Mouse (Mus musculus) megakaryocyte, adult 5-6 weeks (primary cell): Measurements from ENCODE around the gene Trim65. TPM values are rescaled to one million over a fixed set of nuclear protein-coding genes. Genes with fewer than 3 reads are reported as not detected.
"Not testable (repeated sequence)": the region's sequence is repeated elsewhere in the genome, so short reads cannot be mapped to it uniquely, and the experiment has no call there.

Experiments used
- ATAC-seq: 2 replicates; pipeline ENCODE4 v1.8.0; 2016; ENCODE audit warnings: mild to moderate bottlenecking, inconsistent platforms; ENCODE audit not compliant: poor library complexity, severe bottlenecking
- total RNA-seq, 2 experiments: library from RNA; stranded (forward) in 1 of 2; stranded (reverse) in 1 of 2; fragments of 153-499, 151-499 nt in 1 of 2; fragments of 221-1000, 200-1000 nt in 1 of 2; gene quantifications; 2 replicates each; pipeline versions ENCODE4 v1.2.3 to v1.2.4; 2015 to 2017

Gene Trim65
- total RNA-seq, 2 experiments from 2014 or later: 7.9 to 15.8 TPM

DNA sequence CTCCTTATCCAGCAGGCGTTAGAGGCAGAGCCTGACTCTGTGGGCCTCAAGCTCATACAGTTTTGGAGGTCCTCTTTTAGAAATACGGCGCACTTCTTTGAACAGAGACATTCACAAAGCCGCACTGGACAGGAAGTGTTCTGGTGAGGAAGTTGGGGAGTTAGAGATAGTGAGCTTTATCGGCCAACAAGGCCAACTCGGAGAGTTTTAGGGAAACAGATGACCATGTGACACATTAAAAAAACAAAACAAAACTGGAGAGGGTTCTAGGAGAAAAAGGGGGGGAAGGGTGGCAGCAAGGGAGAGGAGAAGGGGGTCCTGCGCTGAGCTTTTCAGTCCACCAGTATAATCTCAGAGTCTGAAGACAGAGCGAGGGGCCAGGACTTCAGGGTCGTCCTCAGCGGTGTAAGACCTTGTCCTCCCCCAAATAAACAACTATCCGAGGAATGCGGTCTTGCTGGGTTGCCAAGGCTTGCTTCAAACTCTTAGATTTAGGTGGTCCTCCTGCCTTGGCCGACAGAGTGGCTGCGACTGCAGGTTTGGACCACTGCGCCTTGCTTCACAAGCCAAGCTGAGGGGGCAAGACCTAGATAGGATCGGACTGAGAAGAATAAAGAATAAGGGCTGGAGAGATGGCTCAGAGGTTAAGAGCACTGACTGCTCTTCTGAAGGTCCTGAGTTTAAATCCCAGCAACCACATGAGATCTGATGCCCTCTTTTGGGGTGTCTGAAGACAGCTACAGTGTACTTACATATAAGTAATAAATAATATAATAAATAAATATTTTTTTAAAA, 37.0 kb downstream of the Trim65 start:
- ATAC-seq: peak; percentile 75

- ATAC-seq: not testable (repeated sequence)
These were observed 38.0 kb downstream of the Trim65 start for GRCm38 (mm10) chr11:116092959-116093358.

GRCm38 (mm10) chr11:116091591-116091990, 39.3 kb downstream of the Trim65 start:
- ATAC-seq: no peak

- no peak for ATAC-seq
These were observed 41.4 kb downstream of the Trim65 start for GRCm38 (mm10) chr11:116089545-116089944.

DNA sequence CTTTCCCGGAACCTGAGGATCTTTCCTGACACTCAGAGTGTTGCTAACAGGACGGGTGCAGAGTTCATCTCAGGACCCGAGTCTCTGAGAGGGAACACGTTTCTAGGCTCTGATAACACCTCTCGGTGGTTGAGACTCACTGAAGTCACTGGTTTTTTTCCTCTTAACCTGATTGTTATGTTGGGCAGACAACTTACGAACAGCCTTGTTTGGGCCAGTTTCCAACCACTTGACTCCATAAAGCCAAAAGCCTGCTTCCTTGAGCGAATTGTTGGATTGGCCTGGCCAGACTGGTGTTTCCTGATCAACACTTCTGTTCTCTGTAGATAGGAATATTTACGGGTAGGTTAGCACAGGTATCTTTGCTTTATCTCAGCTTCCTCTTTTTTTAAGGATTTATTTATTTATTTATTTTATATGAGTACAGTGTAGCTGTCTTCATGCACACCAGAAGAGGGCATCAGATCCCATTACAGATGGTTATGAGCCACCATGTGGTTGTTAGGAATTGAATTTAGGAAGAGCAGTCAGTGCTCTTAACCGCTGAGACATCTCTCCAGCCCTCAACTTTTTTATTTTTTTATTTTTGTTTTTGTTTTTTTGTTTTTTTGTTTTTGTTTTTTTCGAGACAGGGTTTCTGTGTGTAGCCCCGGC, 42.1 kb downstream of the Trim65 start:
- ATAC-seq: no peak

GRCm38 (mm10) chr11:116088188-116088587, 42.7 kb downstream of the Trim65 start:
- no peak for ATAC-seq

DNA sequence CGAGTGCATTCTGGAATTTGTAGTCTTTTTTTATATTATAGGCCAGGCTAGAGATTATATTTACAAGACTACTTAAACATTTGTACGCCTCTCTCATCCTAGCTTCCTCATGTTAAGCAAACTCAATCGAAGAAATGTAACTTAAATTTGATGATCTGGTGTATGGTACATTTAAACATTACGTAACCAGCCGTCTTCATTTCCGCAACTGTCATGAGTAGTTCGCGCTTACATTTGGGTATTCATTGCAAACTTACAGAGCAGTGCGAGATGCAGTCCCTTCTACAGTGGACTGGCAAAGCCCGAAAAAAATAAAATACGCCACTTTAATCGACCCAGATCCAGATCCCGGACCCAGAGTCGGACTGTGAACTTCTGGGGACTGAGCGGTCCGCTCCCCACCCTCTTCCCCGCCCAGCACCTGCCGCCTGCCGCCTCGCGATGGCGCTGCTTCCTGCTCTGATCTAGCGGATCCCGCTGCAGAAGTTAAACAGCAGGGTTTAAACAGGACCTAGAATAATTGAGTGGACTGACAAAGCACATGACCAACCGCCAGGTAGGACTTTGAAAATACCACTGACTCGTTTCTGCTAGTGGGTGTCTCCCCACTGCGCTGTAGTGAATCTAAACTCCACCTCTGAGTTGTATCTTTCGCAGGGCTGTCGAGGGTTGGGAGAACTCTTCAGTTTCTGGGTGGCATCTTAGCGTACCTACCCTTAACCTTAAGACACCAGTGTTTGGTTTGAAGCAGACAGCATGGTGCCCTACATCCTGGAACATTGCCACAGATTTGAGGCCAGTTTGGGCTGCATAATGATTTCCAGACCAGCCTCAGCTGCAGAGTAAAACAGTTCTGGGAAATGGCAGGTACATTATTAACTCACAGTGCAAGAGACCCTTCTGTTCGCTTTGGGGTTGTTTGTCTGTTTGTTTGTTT, 43.5 kb downstream of the Trim65 start:
- peak; percentile 74 for ATAC-seq

- peak; percentile 93 for ATAC-seq
These were observed 44.4 kb downstream of the Trim65 start, which contains the start of gene Wbp2 for GRCm38 (mm10) chr11:116086258-116087193. TSS of gene Wbp2 (minus strand) at chr11:116086995.

DNA sequence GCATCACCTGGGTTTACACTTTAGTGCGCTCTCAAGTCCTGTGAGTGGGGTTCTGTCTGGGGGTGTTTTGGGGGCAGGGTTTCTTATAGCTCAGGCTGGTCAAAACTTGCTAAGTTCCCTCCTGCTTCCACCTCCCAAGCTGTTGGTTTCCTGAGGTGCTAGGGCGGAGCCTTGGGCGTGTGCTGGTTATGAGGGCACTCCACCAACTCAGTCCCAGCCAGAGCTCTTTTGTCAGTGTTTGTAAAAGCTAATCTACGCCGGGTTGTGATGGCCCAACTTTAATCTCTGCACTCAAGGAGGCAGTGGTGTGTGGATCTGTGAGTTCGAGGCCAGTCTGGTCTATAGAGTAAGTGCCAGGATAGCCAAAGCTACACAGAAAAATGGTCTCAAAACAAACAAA, 46.8 kb downstream of the Trim65 start:
- no peak for ATAC-seq

DNA sequence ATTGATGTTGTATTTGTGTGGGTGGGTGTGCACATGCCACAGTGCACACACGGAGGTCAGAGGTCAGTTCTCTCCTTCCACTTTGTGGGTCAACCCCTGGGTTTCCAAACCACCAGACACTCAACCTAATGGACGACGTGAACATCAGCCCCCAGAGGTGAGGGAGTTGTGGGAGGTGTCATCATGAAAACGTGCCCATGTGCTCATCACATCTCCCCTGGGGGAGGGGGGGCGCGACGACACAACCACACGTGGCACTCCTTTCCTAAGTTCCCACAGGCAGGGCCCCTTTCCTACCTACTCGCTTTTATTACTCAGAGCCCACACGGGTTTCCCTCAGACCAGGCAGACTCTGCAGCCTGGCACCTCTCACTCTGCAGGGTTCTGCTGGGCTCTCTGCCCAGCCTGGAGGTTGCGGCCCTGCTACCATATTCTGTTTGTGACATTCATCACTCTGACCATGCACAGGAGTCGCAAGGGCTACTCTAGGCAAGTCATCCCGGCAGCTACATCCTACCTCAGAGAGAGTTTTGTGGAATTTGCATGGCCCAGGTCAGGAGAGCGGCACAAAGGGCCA, 47.7 kb downstream of the Trim65 start:
- ATAC-seq: no peak

- ATAC-seq: no peak
These were observed 49.8 kb downstream of the Trim65 start for GRCm38 (mm10) chr11:116081081-116081480.

GRCm38 (mm10) chr11:116079511-116079910, 51.4 kb downstream of the Trim65 start:
- no peak for ATAC-seq

DNA sequence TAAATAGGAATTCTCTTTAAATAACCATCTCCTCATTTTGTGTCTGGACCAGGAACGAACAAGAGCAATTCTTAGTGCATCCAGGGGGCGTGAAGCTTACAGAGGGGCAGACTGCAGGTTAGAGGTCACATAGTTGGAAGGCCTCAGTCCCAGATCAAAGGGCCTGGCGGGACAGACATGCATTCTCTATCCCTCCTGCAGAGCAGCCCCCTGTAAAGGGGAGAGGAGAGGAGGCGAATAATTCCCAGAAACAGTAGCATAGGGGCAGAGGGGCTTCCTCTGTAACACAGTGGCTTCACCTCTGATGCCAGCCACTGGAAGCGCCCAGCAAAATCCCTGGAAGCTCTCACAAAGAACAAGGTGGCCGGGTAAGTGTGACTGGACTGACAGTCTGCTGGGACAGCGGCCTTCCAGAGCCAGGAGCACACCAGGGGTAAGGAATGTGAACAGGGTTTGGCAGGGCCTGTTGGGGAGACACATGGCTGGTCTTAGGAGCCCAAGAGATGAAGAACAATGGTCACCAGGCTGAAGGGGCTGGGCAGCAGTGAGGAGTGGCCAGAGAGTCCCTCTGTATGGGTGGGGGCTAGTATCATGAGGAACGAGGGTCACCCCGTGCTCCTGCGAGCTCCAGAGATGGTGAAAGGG, 52.1 kb downstream of the Trim65 start:
- ATAC-seq: no peak

DNA sequence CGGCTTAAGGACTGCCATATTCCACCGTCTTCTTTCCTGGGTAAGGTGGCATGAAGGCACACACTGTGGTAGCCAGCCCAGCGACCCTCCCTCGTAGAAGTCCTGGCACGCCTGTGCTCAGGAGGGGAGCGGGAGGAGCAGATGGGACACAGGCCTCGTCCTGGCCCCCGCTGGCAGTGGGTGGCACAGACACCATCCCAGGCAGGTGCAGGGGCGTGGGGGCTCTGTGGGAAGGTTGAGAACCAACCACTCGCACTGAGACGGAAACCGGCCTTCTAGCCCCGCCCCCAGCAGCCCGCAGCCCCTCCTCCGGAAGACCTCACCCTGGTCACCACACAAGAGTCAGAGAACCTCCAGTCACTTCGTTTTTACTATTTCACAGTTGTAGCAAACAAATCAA, 52.7 kb downstream of the Trim65 start:
- ATAC-seq: peak; percentile 68

DNA sequence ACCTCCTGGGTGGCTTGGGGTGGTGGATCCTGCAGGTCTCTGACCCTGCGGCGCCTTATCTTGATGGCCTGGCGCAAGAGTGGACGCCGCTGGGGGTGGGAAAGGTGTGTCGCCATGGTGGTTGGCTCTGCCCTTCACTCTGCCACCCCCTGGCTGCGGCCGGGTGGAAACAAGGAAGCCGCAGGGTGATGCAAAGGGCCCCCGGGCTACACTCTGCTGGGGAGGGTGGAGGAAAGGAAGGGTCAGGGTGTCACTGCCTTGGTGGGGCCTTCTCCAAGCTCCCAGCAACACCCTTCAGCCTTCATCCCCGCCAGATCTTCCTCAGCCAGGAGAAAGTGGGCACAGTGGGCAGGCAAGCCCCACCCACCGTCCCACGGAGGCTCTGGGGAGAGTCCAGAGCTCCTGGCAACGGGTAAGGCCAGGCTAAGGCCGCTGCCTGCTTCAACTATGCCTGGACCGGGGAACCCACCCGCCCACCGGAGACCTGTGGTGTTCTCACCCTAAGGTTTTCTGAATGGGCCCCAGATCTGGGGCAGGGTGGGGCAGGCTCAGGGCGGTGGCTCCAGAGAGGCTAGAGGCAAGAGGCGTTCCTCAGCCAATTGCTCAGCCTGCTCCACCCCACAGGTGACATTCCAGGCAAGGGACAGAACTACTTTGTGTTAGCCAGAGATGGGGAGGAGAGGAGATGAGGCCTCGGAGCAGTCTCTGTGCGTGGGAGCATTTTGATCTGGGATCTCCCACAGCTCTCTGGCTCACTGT, 53.3 kb downstream of the Trim65 start, which contains the start of gene Unc13d:
Gene Unc13d (minus strand): TSS at position 516 of the 759 bp plus-strand sequence.
- ATAC-seq: peak; percentile 81

DNA sequence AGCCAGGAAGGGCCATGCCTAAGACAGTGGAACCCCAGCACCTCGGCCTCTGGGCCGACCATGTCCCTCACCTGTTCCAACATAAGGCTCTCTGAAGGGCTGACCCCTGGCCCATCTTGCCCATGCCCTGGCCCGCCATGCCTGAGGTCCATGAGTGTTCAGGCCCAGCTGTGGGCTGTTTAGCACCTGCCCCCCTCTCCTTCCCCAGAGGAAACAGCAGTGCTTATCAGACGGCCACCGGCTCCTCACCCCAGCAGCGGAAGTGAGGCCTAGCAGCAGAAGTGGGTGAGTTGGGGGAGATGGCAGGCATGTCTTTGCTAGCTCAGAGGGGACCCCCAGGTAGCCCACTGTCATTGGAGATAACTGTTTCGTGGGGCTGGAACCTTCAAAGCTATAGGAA, 54.1 kb downstream of the Trim65 start:
- ATAC-seq: peak; percentile 34

GRCm38 (mm10) chr11:116076266-116076540, 54.7 kb downstream of the Trim65 start:
- ATAC-seq: no peak

- no peak for ATAC-seq
These were observed 55.2 kb downstream of the Trim65 start for GRCm38 (mm10) chr11:116075539-116076265.
